Mouse (Mus musculus) heart, embryonic 16.5 days (tissue): ENCODE results near the gene Dnah12. TPM values are rescaled to one million over a fixed set of nuclear protein-coding genes. Genes with fewer than 3 reads are reported as not detected.

ENCODE experiments used
- ATAC-seq: fragments of 200-750 bp; cut with Nextera tagmentation; replicated peaks from 2 replicates; pipeline ENCODE4 v1.8.0; 2017; ENCODE audit warnings: moderate number of reproducible peaks; ENCODE audit not compliant: insufficient read depth, low FRiP score; ENCODE audit errors: extremely low read depth
- H3K27ac ChIP-seq: fragments of 300-500 bp; sonication (generic); 2 replicates; pipeline ENCODE4 v1.5.1; 2014; ENCODE audit warnings: mild to moderate bottlenecking, low read length, control low read depth, moderate library complexity
- H3K27me3 ChIP-seq: fragments of 300-500 bp; sonication (generic); 2 replicates; pipeline ENCODE4 v1.6.1; 2014; ENCODE audit warnings: low read length, mixed read lengths; ENCODE audit not compliant: control insufficient read depth, insufficient read depth
- H3K36me3 ChIP-seq: fragments of 300-500 bp; sonication (generic); 2 replicates; pipeline ENCODE4 v1.6.1; 2014; ENCODE audit not compliant: control insufficient read depth, insufficient read depth
- H3K4me1 ChIP-seq: fragments of 300-500 bp; sonication (generic); 2 replicates; pipeline ENCODE4 v1.6.1; 2014; ENCODE audit warnings: low read length, mixed read lengths; ENCODE audit not compliant: control insufficient read depth, insufficient read depth
- H3K4me2 ChIP-seq: fragments of 300-500 bp; sonication (generic); 2 replicates; pipeline ENCODE4 v1.6.1; 2014; ENCODE audit warnings: low read depth, mild to moderate bottlenecking, control low read depth, low read length
- H3K4me3 ChIP-seq: fragments of 300-500 bp; sonication (generic); 2 replicates; pipeline ENCODE4 v1.5.1; 2014; ENCODE audit warnings: mild to moderate bottlenecking, control low read depth, low read length
- H3K9ac ChIP-seq: fragments of 300-500 bp; sonication (generic); 2 replicates; pipeline ENCODE4 v1.6.1; 2014; ENCODE audit warnings: low read length, control low read depth
- H3K9me3 ChIP-seq: fragments of 300-500 bp; sonication (generic); replicated peaks from 2 replicates; pipeline ENCODE4 v1.6.1; 2016; ENCODE audit warnings: low read length; ENCODE audit not compliant: control insufficient read depth
- WGBS: fragments of 180-500 bp; shearing (Covaris S2); extraction: QIAGEN DNeasy Blood & Tissue Kit; methylation state at CpG from one replicate; pipeline ENCODE4 v1.1.7; 2014; 5-methylcytosine and 5-hydroxymethylcytosine counted together
- polyA plus RNA-seq: library from polyadenylated mRNA; unstranded; fragments of >200 nt; fragmentation: Nextera tagmentation; extraction: Ambion mirVana; gene quantifications from 2 replicates; pipeline ENCODE4 v1.2.1, GENCODE M21; 2015

Gene Dnah12
- polyA plus RNA-seq: 0.16 and 0.20 TPM in 2 replicates

- no peak within 1 kb of the TSS for H3K9ac ChIP-seq
- H3K4me3 ChIP-seq: no peak within 1 kb of the TSS
- 85% methylated on average over 3 of the region's 3 CpGs for WGBS
Observed at GRCm38 (mm10) chr14:26692974-26693373, at the start of gene Dnah12. Gene Dnah12, plus strand, starts transcription at chr14:26693274.

GRCm38 (mm10) chr14:26645989-26646650 is 47.0 kb upstream of the Dnah12 start:
- Histone ChIP-seq H3K4me3 (no peak overlapping the region), H3K4me1 (peaks cover 24% of the 10 kb centered on the region), H3K9me3 (no peaks in the 10 kb centered on the region), H3K27me3 (no peaks in the 10 kb centered on the region), H3K27ac (no peak overlapping the region), H3K4me2 (no peak overlapping the region), H3K9ac (no peak overlapping the region; the same call in 1 of the 2 replicates), H3K36me3 (peaks cover 1% of the 10 kb centered on the region)
- ATAC-seq: no peak
- 51% methylated on average over 5 of the region's 5 CpGs for WGBS

More at GRCm38 (mm10) chr14:26692974-26693373, at the start of gene Dnah12:
- no peak within 1 kb of the TSS for H3K4me2 ChIP-seq
- no peak within 1 kb of the TSS for H3K27ac ChIP-seq
- H3K9me3 ChIP-seq: no peaks in the 10 kb centered on the region
- ATAC-seq: no peak
- no peaks in the 10 kb centered on the region for H3K36me3 ChIP-seq
- H3K4me1 ChIP-seq: peaks cover 3% of the 10 kb centered on the region; the same call in 1 of the 2 replicates
- H3K27me3 ChIP-seq: no peaks in the 10 kb centered on the region

GRCm38 (mm10) chr14:26647811-26648210 is 45.3 kb upstream of the Dnah12 start:
- Histone ChIP-seq H3K9ac (no peak overlapping the region), H3K4me1 (peaks cover 21% of the 10 kb centered on the region), H3K27ac (no peak overlapping the region), H3K9me3 (no peaks in the 10 kb centered on the region), H3K27me3 (no peaks in the 10 kb centered on the region), H3K36me3 (peaks cover 8% of the 10 kb centered on the region), H3K4me2 (no peak overlapping the region), H3K4me3 (no peak overlapping the region)
- 51% methylated on average over 2 of the region's 2 CpGs for WGBS
- ATAC-seq: no peak

- Histone ChIP-seq H3K4me2 (no peak overlapping the region), H3K36me3 (peaks cover 32% of the 10 kb centered on the region), H3K4me3 (no peak overlapping the region), H3K27me3 (no peaks in the 10 kb centered on the region), H3K27ac (no peak overlapping the region), H3K4me1 (peaks cover 6% of the 10 kb centered on the region; the same call in 1 of the 2 replicates), H3K9me3 (no peaks in the 10 kb centered on the region), H3K9ac (no peak overlapping the region)
- no peak for ATAC-seq
Observed at GRCm38 (mm10) chr14:26651901-26652300, 41.2 kb upstream of the Dnah12 start.

- Histone ChIP-seq H3K27me3 (no peaks in the 10 kb centered on the region), H3K4me1 (no peaks in the 10 kb centered on the region), H3K4me2 (no peak overlapping the region), H3K36me3 (peaks cover 30% of the 10 kb centered on the region), H3K9ac (no peak overlapping the region), H3K9me3 (no peaks in the 10 kb centered on the region), H3K4me3 (no peak overlapping the region), H3K27ac (no peak overlapping the region)
- ATAC-seq: no peak
Observed at GRCm38 (mm10) chr14:26658178-26658577, 34.9 kb upstream of the Dnah12 start.

GRCm38 (mm10) chr14:26660233-26660632 is 32.8 kb upstream of the Dnah12 start:
- H3K9ac ChIP-seq: no peak overlapping the region
- no peaks in the 10 kb centered on the region for H3K27me3 ChIP-seq
- H3K27ac ChIP-seq: no peak overlapping the region
- H3K4me3 ChIP-seq: no peak overlapping the region
- ATAC-seq: no peak
- no peak overlapping the region for H3K4me2 ChIP-seq
- peaks cover 22% of the 10 kb centered on the region for H3K36me3 ChIP-seq
- no peaks in the 10 kb centered on the region for H3K4me1 ChIP-seq
- no peaks in the 10 kb centered on the region for H3K9me3 ChIP-seq
- 90% methylated on average over 1 of the region's 1 CpGs for WGBS

GRCm38 (mm10) chr14:26662016-26662415 is 31.1 kb upstream of the Dnah12 start:
- Histone ChIP-seq H3K36me3 (peaks cover 15% of the 10 kb centered on the region), H3K9ac (no peak overlapping the region), H3K27me3 (no peaks in the 10 kb centered on the region), H3K4me1 (peaks cover 4% of the 10 kb centered on the region), H3K4me3 (no peak overlapping the region), H3K27ac (no peak overlapping the region), H3K9me3 (no peaks in the 10 kb centered on the region), H3K4me2 (no peak overlapping the region)
- ATAC-seq: no peak
- 51% methylated on average over 3 of the region's 3 CpGs for WGBS

- no peak overlapping the region for H3K27ac ChIP-seq
- no peaks in the 10 kb centered on the region for H3K9me3 ChIP-seq
- peaks cover 11% of the 10 kb centered on the region for H3K36me3 ChIP-seq
- H3K9ac ChIP-seq: no peak overlapping the region
- H3K4me1 ChIP-seq: peaks cover 6% of the 10 kb centered on the region
- no peak overlapping the region for H3K4me3 ChIP-seq
- 66% methylated on average over 2 of the region's 2 CpGs for WGBS
- no peak for ATAC-seq
- H3K27me3 ChIP-seq: no peaks in the 10 kb centered on the region
- no peak overlapping the region for H3K4me2 ChIP-seq
Observed at GRCm38 (mm10) chr14:26662488-26662887, 30.6 kb upstream of the Dnah12 start.

- H3K27me3 ChIP-seq: no peaks in the 10 kb centered on the region
- no peak overlapping the region for H3K9ac ChIP-seq
- no peaks in the 10 kb centered on the region for H3K9me3 ChIP-seq
- 92% methylated on average over 2 of the region's 2 CpGs for WGBS
- no peak overlapping the region for H3K4me2 ChIP-seq
- peaks cover 12% of the 10 kb centered on the region for H3K4me1 ChIP-seq
- H3K36me3 ChIP-seq: peaks cover 9% of the 10 kb centered on the region
- no peak for ATAC-seq
- H3K4me3 ChIP-seq: no peak overlapping the region
- no peak overlapping the region for H3K27ac ChIP-seq
Observed at GRCm38 (mm10) chr14:26663851-26664250, 29.2 kb upstream of the Dnah12 start.
